Mouse (Mus musculus) midbrain, embryonic 15.5 days (tissue): ENCODE data around the gene Pou1f1. TPM values are rescaled to one million over a fixed set of nuclear protein-coding genes. Genes with fewer than 3 reads are reported as not detected.

Experiments
- ATAC-seq: fragments of 200-750 bp; cut with Nextera tagmentation; replicated peaks from 2 replicates; pipeline ENCODE4 v1.8.0; 2017; ENCODE audit warnings: moderate TSS enrichment
- H3K27ac ChIP-seq: fragments of 300-500 bp; sonication (generic); 2 replicates; pipeline ENCODE4 v1.5.1; 2015; ENCODE audit warnings: mild to moderate bottlenecking, inconsistent platforms
- H3K27me3 ChIP-seq: fragments of 300-500 bp; sonication (generic); replicated peaks from 2 replicates; pipeline ENCODE4 v1.6.1; 2015; ENCODE audit warnings: inconsistent platforms
- H3K36me3 ChIP-seq: fragments of 300-500 bp; sonication (generic); replicated peaks from 2 replicates; pipeline ENCODE4 v1.6.1; 2015; ENCODE audit warnings: inconsistent platforms
- H3K4me1 ChIP-seq: fragments of 300-500 bp; sonication (generic); 2 replicates; pipeline ENCODE4 v1.6.1; 2015; ENCODE audit warnings: inconsistent platforms
- H3K4me2 ChIP-seq: fragments of 300-500 bp; sonication (generic); 2 replicates; pipeline ENCODE4 v1.6.1; 2015; ENCODE audit warnings: inconsistent platforms, mild to moderate bottlenecking, moderate library complexity
- H3K4me3 ChIP-seq: fragments of 300-500 bp; sonication (generic); 2 replicates; pipeline ENCODE4 v1.5.1; 2015; ENCODE audit warnings: mild to moderate bottlenecking, inconsistent platforms
- H3K9ac ChIP-seq: fragments of 300-500 bp; sonication (generic); 2 replicates; pipeline ENCODE4 v1.6.1; 2015; ENCODE audit warnings: mild to moderate bottlenecking, inconsistent platforms
- H3K9me3 ChIP-seq: fragments of 300-500 bp; sonication (generic); 2 replicates; pipeline ENCODE4 v1.6.1; 2016; ENCODE audit warnings: inconsistent platforms
- WGBS: fragments of 180-500 bp; shearing (Covaris S2); methylation state at CpG from one replicate; pipeline ENCODE4 v1.1.7; 2015; ENCODE audit warnings: mixed read lengths; 5-methylcytosine and 5-hydroxymethylcytosine counted together
- polyA plus RNA-seq: library from polyadenylated mRNA; unstranded; fragments of >200 nt; fragmentation: Nextera tagmentation; extraction: Ambion mirVana; gene quantifications from 2 replicates; pipeline ENCODE4 v1.2.1, GENCODE M21; 2015

Gene Pou1f1
- 0.09 TPM in 1 of 2 replicates, not detected in the other for polyA plus RNA-seq

DNA sequence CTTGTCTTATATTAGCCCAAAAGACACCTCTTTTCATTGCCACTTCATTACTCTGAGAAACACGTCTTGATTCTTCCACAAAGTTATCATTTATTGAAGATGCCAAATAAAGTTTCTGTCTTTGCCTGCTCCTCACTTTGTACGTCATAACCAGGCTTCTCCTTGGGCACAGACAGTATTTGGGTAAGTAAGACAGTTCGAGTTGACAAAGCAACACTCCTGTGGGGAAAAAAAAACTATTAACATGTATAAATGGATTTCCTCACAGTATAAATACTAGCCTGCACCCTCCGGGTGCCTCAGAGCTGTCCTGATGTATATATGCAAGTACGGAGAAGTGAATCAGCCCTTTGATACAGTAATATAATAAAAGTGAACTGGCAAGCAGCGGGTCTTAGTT is at the start of gene Pou1f1:
Gene Pou1f1, plus strand, starts transcription at position 301 of the 400 bp plus-strand sequence.
- H3K9ac ChIP-seq = no peak within 1 kb of the TSS
- WGBS = 82% methylated on average over 6 of the region's 6 CpGs
- ATAC-seq = no peak
- no peak within 1 kb of the TSS for H3K4me3 ChIP-seq
- no peaks in the 10 kb centered on the region for H3K27me3 ChIP-seq
- H3K4me1 ChIP-seq = no peaks in the 10 kb centered on the region
- no peaks in the 10 kb centered on the region for H3K36me3 ChIP-seq
- H3K27ac ChIP-seq = no peak within 1 kb of the TSS
- no peak within 1 kb of the TSS for H3K4me2 ChIP-seq
- no peaks in the 10 kb centered on the region for H3K9me3 ChIP-seq

DNA sequence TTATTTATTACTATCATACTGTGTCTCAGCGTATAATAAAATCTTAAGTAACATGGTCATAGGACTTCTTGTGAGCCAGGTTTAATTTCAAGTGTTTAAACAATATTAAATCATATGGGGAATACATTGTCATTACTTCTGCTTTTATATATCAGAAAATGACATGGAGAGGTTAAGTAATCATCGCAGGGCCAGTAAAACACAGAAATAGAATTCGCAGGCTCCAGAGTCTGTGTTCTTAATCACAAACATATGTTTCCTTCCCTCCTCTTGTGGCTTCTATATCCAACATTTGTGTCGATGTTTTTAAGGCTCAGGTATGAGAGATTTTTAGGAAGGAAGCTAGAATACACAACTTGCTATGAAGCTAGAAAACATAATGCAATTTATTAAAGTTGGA is 49.7 kb upstream of the Pou1f1 start:
- Histone ChIP-seq H3K36me3 (no peaks in the 10 kb centered on the region), H3K9me3 (no peaks in the 10 kb centered on the region), H3K4me2 (no peak overlapping the region), H3K27ac (no peak overlapping the region), H3K4me1 (no peaks in the 10 kb centered on the region), H3K27me3 (no peaks in the 10 kb centered on the region), H3K4me3 (no peak overlapping the region), H3K9ac (no peak overlapping the region)
- no peak for ATAC-seq
- WGBS = 80% methylated on average over 4 of the region's 4 CpGs

DNA sequence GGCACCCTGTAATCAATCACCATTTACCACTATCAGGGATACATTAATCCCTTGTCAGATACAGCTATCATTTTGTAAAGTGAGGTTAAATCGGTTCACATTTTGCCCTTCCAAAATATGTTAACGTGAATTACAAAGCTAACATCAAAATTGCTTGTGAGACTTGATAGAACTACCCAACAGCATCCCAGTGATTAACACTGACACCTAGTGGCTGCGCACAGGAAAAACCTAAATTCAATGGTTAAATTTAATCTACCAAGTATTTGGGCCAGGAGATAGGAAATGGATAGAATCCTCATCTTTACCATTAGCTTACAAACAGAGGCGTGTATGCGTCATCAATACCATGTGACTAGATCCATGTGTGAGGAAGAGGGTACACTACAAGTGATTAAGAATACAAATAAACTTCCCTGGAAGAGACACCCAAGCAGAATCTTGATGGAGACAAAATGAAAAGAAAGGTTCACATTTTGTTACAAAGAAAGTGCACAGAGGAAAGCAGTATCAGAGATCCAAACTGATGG is 47.8 kb upstream of the Pou1f1 start:
- 23% methylated on average over 5 of the region's 5 CpGs for WGBS
- no peaks in the 10 kb centered on the region for H3K36me3 ChIP-seq
- no peaks in the 10 kb centered on the region for H3K27me3 ChIP-seq
- H3K9ac ChIP-seq = no peak overlapping the region
- H3K27ac ChIP-seq = no peak overlapping the region
- ATAC-seq = peak; percentile 71
- H3K4me2 ChIP-seq = no peak overlapping the region
- no peaks in the 10 kb centered on the region for H3K9me3 ChIP-seq
- H3K4me3 ChIP-seq = no peak overlapping the region
- no peaks in the 10 kb centered on the region for H3K4me1 ChIP-seq

DNA sequence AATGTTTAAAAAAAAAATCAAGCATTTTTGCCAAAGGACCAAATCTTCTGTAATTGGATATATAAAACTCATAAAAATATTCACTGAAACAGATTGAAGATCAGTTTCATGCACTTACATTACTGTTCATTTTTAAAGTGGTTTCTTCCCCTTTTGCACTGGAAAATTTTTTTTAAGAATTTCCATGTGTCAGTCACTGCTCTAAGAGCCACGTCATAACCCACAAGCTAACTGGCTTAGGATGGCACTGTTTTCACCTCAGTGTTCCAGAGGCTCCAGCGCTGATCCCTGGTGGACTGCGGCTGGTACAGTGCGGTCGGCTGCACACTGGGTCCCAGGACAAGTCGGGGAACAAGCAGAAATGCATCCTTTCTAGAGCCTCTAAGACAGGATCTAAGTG is 34.6 kb upstream of the Pou1f1 start:
- no peak overlapping the region for H3K4me3 ChIP-seq
- H3K4me1 ChIP-seq = no peaks in the 10 kb centered on the region
- H3K36me3 ChIP-seq = no peaks in the 10 kb centered on the region
- no peak overlapping the region for H3K4me2 ChIP-seq
- no peak for ATAC-seq
- H3K9me3 ChIP-seq = no peaks in the 10 kb centered on the region
- 87% methylated on average over 6 of the region's 6 CpGs for WGBS
- no peaks in the 10 kb centered on the region for H3K27me3 ChIP-seq
- no peak overlapping the region for H3K27ac ChIP-seq
- H3K9ac ChIP-seq = no peak overlapping the region

DNA sequence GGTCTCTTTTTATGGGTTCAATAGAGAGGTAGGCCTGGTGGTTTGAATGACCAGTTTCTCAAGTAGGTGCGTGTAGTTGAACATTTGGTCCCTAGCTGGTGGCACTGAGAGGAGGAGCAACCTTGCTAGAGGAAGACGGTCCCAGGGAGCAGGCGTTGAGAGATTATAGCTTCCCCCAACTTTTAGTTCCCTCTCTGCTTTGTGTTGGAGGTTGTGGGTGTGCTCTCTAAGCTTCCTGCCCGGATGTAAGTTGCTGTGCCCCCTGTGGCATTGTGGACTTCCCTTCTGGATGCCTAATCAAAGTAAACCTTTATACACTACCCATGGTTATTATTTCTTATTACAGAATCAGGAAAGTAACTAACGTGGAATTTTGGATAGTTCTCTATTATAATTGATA is 24.3 kb upstream of the Pou1f1 start:
- no peaks in the 10 kb centered on the region for H3K4me1 ChIP-seq
- H3K4me3 ChIP-seq = no peak overlapping the region
- no peaks in the 10 kb centered on the region for H3K9me3 ChIP-seq
- no peaks in the 10 kb centered on the region for H3K36me3 ChIP-seq
- no peak overlapping the region for H3K9ac ChIP-seq
- no peak overlapping the region for H3K27ac ChIP-seq
- H3K27me3 ChIP-seq = no peaks in the 10 kb centered on the region
- WGBS = 86% methylated on average over 5 of the region's 5 CpGs
- no peak overlapping the region for H3K4me2 ChIP-seq
- ATAC-seq = no peak

DNA sequence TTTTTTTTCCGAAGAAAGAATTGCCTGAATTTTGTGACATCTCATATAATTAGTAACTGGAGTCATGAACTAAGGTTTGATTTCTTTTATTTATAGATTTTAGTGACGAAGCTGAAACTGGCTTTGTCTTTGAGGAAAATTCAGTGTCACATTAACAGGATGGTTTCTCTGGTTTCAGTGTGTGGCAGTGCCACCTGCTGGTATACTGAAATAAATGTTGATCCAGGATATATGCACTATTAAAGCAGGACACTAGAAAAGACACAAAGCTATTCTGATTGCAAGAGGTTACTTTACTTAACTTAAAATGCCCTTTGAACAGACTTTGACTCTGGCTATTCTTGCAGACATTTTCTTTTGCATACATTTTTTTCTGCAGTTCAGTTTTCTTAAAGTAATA is 23.3 kb upstream of the Pou1f1 start:
- H3K27ac ChIP-seq = no peak overlapping the region
- peak; percentile 75; the same call in 1 of the 2 replicates for ATAC-seq
- no peak overlapping the region for H3K9ac ChIP-seq
- H3K9me3 ChIP-seq = no peaks in the 10 kb centered on the region
- no peak overlapping the region for H3K4me2 ChIP-seq
- H3K4me1 ChIP-seq = no peaks in the 10 kb centered on the region
- H3K36me3 ChIP-seq = no peaks in the 10 kb centered on the region
- H3K27me3 ChIP-seq = no peaks in the 10 kb centered on the region
- H3K4me3 ChIP-seq = no peak overlapping the region
- WGBS = 34% methylated on average over 2 of the region's 2 CpGs

DNA sequence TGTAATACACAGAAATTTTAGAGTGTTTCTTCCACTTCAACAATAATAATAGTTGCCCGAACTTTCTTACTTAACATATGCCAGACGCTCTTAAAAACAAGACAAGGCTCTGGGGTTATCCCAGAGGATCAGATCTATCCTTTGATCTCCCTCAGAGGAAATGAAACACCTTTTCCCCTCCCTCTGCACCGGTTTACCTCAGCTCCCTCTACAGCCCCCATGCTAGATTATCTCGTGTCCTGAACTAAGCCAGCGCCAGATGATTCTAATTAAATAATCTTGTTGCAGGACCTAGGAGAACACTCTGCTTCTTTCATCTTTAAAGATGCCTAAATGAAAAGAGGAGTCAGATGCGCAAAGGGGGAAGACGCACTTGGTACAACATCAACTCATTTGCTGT is 6.1 kb upstream of the Pou1f1 start:
- no peaks in the 10 kb centered on the region for H3K27me3 ChIP-seq
- no peaks in the 10 kb centered on the region for H3K4me1 ChIP-seq
- H3K9ac ChIP-seq = no peak overlapping the region
- H3K9me3 ChIP-seq = no peaks in the 10 kb centered on the region
- H3K27ac ChIP-seq = no peak overlapping the region
- no peak for ATAC-seq
- no peak overlapping the region for H3K4me2 ChIP-seq
- H3K36me3 ChIP-seq = no peaks in the 10 kb centered on the region
- 76% methylated on average over 7 of the region's 7 CpGs for WGBS
- H3K4me3 ChIP-seq = no peak overlapping the region

DNA sequence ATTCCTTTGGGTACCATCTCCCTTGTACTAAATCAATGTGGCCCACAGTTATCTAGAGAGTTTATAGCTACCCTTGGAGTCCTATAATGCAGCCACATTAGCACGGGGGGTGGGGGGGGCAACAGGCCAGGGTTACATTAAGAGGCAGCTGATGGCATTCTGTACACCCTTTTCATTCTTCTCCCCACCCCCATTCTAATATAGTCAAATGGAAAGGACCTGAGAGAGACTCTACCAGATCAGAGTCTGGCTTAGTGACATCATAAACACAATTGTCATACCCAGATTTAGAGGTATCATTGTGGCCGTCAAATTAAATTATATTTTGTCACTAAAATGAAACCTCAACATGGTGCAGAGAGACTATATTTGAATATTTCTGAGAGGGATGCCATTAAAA is 5.7 kb downstream of the Pou1f1 start:
- H3K9ac ChIP-seq = no peak overlapping the region
- no peak overlapping the region for H3K27ac ChIP-seq
- no peaks in the 10 kb centered on the region for H3K36me3 ChIP-seq
- no peak overlapping the region for H3K4me3 ChIP-seq
- no peaks in the 10 kb centered on the region for H3K4me1 ChIP-seq
- no peaks in the 10 kb centered on the region for H3K9me3 ChIP-seq
- no peak overlapping the region for H3K4me2 ChIP-seq
- no peaks in the 10 kb centered on the region for H3K27me3 ChIP-seq
- ATAC-seq = no peak
- WGBS = 85% methylated on average over 2 of the region's 2 CpGs

DNA sequence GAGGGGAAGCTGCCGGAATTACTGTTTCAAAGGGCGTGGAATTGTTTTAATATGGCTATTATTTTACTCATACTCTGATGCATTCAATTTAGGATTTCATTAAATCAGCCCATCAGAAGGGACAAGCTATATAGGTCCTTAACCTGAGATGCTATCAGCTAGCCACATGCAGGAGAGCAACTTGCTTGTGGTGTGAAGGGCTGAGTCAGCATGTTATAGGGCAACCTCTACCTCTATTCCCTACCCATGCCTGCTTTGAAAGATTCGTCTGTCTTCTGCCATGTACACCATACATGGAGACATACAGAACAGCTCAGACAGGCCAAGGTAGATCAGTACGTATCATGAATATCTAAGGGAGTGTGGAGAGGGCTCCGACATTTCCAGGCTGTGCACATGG is 6.4 kb downstream of the Pou1f1 start:
- 83% methylated on average over 5 of the region's 5 CpGs for WGBS
- no peaks in the 10 kb centered on the region for H3K9me3 ChIP-seq
- no peaks in the 10 kb centered on the region for H3K36me3 ChIP-seq

DNA sequence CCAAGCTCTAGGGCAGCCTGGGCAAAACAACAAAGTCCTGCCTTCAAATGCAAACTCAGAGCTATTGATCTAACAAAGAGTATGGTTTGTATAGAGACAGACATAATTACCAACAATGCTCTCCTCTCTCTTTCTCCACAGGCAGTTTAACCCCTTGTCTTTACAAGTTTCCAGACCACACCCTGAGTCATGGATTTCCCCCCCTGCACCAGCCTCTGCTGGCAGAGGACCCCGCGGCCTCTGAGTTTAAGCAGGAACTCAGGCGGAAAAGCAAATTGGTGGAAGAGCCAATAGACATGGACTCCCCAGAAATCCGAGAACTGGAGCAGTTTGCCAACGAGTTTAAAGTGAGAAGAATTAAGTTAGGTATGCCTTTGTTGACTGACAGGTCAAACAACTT is 9.3 kb downstream of the Pou1f1 start:
- no peak overlapping the region for H3K9ac ChIP-seq
- no peaks in the 10 kb centered on the region for H3K36me3 ChIP-seq

More for the DNA sequence above, 6.4 kb downstream of the Pou1f1 start:
- Histone ChIP-seq H3K27ac (no peak overlapping the region), H3K4me1 (no peaks in the 10 kb centered on the region), H3K27me3 (no peaks in the 10 kb centered on the region), H3K4me3 (no peak overlapping the region), H3K9ac (no peak overlapping the region), H3K4me2 (no peak overlapping the region)
- ATAC-seq = no peak

DNA sequence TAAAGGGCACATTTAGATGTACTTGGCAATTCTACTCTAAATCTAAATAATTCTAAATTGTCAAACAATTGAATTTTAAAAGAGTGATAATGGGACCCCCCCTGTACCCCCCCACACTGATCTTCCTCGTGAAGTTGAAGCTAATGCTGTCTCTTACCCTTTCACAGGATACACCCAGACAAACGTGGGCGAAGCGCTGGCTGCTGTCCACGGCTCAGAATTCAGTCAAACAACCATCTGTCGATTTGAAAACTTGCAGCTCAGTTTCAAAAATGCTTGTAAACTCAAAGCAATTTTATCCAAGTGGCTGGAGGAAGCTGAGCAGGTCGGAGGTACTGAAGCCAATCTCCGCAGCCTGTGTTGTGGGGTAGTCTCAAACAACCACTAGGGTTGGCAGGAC is 11.4 kb downstream of the Pou1f1 start:
- WGBS = 78% methylated on average over 8 of the region's 8 CpGs
- no peaks in the 10 kb centered on the region for H3K4me1 ChIP-seq
- H3K9ac ChIP-seq = no peak overlapping the region
- H3K4me2 ChIP-seq = no peak overlapping the region
- no peaks in the 10 kb centered on the region for H3K36me3 ChIP-seq
- no peak overlapping the region for H3K27ac ChIP-seq
- no peaks in the 10 kb centered on the region for H3K9me3 ChIP-seq
- no peak for ATAC-seq
- no peaks in the 10 kb centered on the region for H3K27me3 ChIP-seq
- no peak overlapping the region for H3K4me3 ChIP-seq

More for the DNA sequence above, 9.3 kb downstream of the Pou1f1 start:
- H3K27me3 ChIP-seq = no peaks in the 10 kb centered on the region
- H3K27ac ChIP-seq = no peak overlapping the region
- H3K4me1 ChIP-seq = no peaks in the 10 kb centered on the region
- H3K9me3 ChIP-seq = no peaks in the 10 kb centered on the region
- no peak overlapping the region for H3K4me2 ChIP-seq
- H3K4me3 ChIP-seq = no peak overlapping the region
- 6% methylated on average over 5 of the region's 5 CpGs for WGBS
- no peak for ATAC-seq

DNA sequence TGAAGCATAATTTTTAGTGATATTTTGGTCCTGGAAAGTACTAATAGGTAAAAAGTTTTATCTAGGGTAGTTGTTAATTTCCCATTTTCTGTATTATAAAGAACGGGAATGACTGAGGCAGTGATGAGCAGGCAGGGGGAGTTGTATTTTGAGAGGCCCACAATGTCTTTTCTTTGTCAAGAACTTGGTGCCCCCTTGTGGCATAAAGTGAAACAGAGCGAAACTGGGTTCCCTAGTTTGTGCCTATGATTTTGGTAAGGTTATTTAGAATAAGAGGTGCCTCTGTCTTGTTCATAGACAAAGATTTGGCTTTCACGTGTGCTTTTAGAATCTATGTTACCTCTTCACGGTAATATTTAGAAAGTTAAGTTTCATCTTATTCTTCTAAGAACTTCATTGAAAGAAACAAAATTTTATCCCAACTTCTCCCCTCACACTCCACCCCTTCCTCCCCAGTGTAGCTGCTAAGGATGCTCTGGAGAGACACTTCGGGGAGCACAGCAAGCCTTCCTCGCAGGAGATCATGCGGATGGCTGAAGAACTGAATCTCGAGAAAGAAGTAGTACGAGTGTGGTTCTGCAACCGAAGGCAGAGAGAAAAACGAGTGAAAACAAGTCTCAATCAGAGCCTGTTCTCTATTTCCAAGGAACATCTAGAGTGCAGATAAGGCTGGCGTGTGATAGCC is 13.1 kb downstream of the Pou1f1 start:
- H3K4me3 ChIP-seq = no peak overlapping the region
- WGBS = 34% methylated on average over 12 of the region's 12 CpGs
- H3K9me3 ChIP-seq = no peaks in the 10 kb centered on the region
- no peaks in the 10 kb centered on the region for H3K36me3 ChIP-seq
- H3K4me2 ChIP-seq = no peak overlapping the region
- no peaks in the 10 kb centered on the region for H3K27me3 ChIP-seq
- H3K27ac ChIP-seq = no peak overlapping the region
- no peak overlapping the region for H3K9ac ChIP-seq
- ATAC-seq = no peak
- no peaks in the 10 kb centered on the region for H3K4me1 ChIP-seq

DNA sequence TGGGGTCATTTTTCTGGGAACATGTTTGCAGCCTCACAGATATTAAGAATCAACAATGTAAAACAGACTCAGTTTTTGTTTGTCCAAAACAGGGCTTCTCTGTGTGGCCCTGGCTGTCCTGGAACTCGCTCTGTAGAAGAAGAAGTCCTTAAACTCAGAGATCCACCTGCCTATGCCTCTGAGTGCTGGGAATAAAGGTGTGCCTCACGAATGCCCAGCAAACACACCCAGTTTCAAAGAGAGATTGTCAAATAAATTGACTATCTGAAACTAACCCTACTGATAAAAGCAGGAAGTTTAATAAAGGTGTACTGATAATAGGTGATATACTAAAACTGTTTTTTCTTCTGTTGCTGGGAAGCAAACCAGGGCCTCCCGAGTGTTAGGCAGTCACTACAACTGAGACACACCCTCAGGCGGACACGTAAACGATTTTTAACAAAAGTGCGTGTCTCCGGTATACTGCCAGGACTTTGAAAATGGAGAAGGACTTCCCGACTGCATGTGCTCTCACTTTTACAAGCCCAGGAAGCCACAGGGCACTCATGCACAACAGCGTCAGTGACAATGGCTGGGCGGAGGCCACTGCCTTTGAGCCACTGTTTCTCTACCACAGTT is 23.5 kb downstream of the Pou1f1 start:
- ATAC-seq = no peak
- WGBS = 87% methylated on average over 11 of the region's 11 CpGs

More for the DNA sequence above, 23.5 kb downstream of the Pou1f1 start:
- Histone ChIP-seq H3K9me3 (no peaks in the 10 kb centered on the region), H3K27ac (no peak overlapping the region), H3K36me3 (peaks cover 13% of the 10 kb centered on the region; the same call in 1 of the 2 replicates), H3K4me2 (no peak overlapping the region), H3K27me3 (no peaks in the 10 kb centered on the region), H3K9ac (no peak overlapping the region), H3K4me3 (no peak overlapping the region), H3K4me1 (no peaks in the 10 kb centered on the region)
